Mouse (Mus musculus) 3T3-L1 (cell line): ENCODE data around the gene Rgs12.

Experiments
- DNase-seq: peaks from one replicate; pipeline ENCODE4 v3.0.0-alpha.2; 2015; ENCODE audit warnings: low read depth, low spot score

Gene Rgs12

GRCm38 (mm10) chr5:34948861-34949760, at the start of gene Rgs12:
Gene Rgs12, plus strand, starts transcription at chr5:34949445.
- DNase-seq = peak; percentile 89

GRCm38 (mm10) chr5:34899787-34900469, 49.3 kb upstream of the Rgs12 start:
- no peak for DNase-seq

GRCm38 (mm10) chr5:34902371-34902770, 46.9 kb upstream of the Rgs12 start:
- DNase-seq = no peak

- peak; percentile 14 for DNase-seq
Observed at GRCm38 (mm10) chr5:34902811-34903385, 46.3 kb upstream of the Rgs12 start.

GRCm38 (mm10) chr5:34904412-34904811, 44.8 kb upstream of the Rgs12 start:
- DNase-seq = no peak

GRCm38 (mm10) chr5:34907230-34907629, 42.0 kb upstream of the Rgs12 start:
- no peak for DNase-seq

- peak; percentile 28 for DNase-seq
Observed at GRCm38 (mm10) chr5:34907910-34908725, 41.1 kb upstream of the Rgs12 start, which contains the start of gene Msantd1. Gene Msantd1, plus strand, starts transcription at chr5:34908012.

- DNase-seq = no peak
Observed at GRCm38 (mm10) chr5:34908726-34909633, 40.3 kb upstream of the Rgs12 start.

- no peak for DNase-seq
Observed at GRCm38 (mm10) chr5:34909634-34910503, 39.4 kb upstream of the Rgs12 start.

- no peak for DNase-seq
Observed at GRCm38 (mm10) chr5:34910504-34910815, 38.8 kb upstream of the Rgs12 start.

GRCm38 (mm10) chr5:34915801-34916200, 33.4 kb upstream of the Rgs12 start:
- peak; percentile 86 for DNase-seq

- DNase-seq = no peak
Observed at GRCm38 (mm10) chr5:34917234-34917655, 32.0 kb upstream of the Rgs12 start.

- no peak for DNase-seq
Observed at GRCm38 (mm10) chr5:34918785-34919184, 30.5 kb upstream of the Rgs12 start.

GRCm38 (mm10) chr5:34922531-34922930, 26.7 kb upstream of the Rgs12 start:
- no peak for DNase-seq

- DNase-seq = no peak
Observed at GRCm38 (mm10) chr5:34923920-34924319, 25.3 kb upstream of the Rgs12 start.

- no peak for DNase-seq
Observed at GRCm38 (mm10) chr5:34924519-34924918, 24.7 kb upstream of the Rgs12 start.

- peak; percentile 61 for DNase-seq
Observed at GRCm38 (mm10) chr5:34927648-34928047, 21.6 kb upstream of the Rgs12 start.

GRCm38 (mm10) chr5:34930151-34930975, 18.9 kb upstream of the Rgs12 start:
- DNase-seq = no peak

GRCm38 (mm10) chr5:34931091-34931490, 18.2 kb upstream of the Rgs12 start:
- no peak for DNase-seq
